Mouse (Mus musculus) olfactory bulb, adult 2 months (tissue): ENCODE measurements at regions not wholly inside any gene's neighbourhood (a gene's known extent, or its start where the extent isn't known, plus 50 kb on each side); places are given as distances from the start of the nearest gene placed in this dataset.

Source experiments
- CTCF ChIP-seq: fragments of 200-500 bp; IDR thresholded peaks from 2 replicates; pipeline ENCODE4 v1.5.1; 2012; ENCODE audit warnings: low read depth, mild to moderate bottlenecking, low read length, moderate library complexity; ENCODE audit not compliant: insufficient read depth
- POLR2A ChIP-seq: fragments of 200-500 bp; IDR thresholded peaks from 2 replicates; pipeline ENCODE4 v1.6.1; 2012; ENCODE audit warnings: mild to moderate bottlenecking, low read depth, low read length, moderate library complexity; ENCODE audit not compliant: insufficient read depth

DNA sequence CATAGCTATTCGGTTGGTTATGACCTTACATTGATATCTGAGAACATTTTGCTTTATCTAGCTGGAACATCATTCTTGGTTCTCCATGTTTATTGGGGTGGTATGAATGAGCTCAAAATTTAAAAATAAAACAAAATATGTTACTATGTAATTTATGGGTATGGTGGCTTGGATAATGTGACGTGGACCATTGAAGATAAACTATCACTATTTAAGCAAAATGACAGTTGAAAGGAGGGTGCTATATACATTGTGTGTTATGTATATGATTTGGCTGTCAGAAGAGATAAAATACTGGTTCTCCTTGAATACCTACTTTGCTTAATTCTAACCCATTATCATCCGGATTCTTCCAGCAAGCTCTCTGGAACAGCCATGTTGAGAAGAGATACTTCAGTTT is 424.2 kb upstream of the Zeb2 start:
- TF ChIP-seq CTCF = no peak
- no peak for TF ChIP-seq POLR2A
